Mouse (Mus musculus) hindbrain, postnatal 0 days (tissue): ENCODE measurements at regions not wholly inside any gene's neighbourhood (a gene's known extent, or its start where the extent isn't known, plus 50 kb on each side); places are given as distances from the start of the nearest gene placed in this dataset.

Experiments used
- ATAC-seq: fragments of 200-750 bp; cut with Nextera tagmentation; 2 replicates; pipeline ENCODE4 v1.8.0; 2017; ENCODE audit warnings: mild to moderate bottlenecking, moderate TSS enrichment, moderate library complexity
- DNase-seq: peaks from one replicate; pipeline ENCODE4 v3.0.0-alpha.2; 2015; ENCODE audit warnings: low spot score
- H3K27ac ChIP-seq: fragments of 300-500 bp; sonication (generic); 2 replicates; pipeline ENCODE4 v1.5.1; 2014; ENCODE audit warnings: mild to moderate bottlenecking
- H3K27me3 ChIP-seq: fragments of 300-500 bp; sonication (generic); 2 replicates; pipeline ENCODE4 v1.6.1; 2014; ENCODE audit warnings: low read length, mixed read lengths; ENCODE audit not compliant: insufficient read depth
- H3K36me3 ChIP-seq: fragments of 300-500 bp; sonication (generic); 2 replicates; pipeline ENCODE4 v1.6.1; 2014; ENCODE audit warnings: low read length, mixed read lengths; ENCODE audit not compliant: insufficient read depth
- H3K4me1 ChIP-seq: fragments of 300-500 bp; sonication (generic); 2 replicates; pipeline ENCODE4 v1.6.1; 2014; ENCODE audit warnings: antibody characterized with exemption, low read length, mixed read lengths; ENCODE audit not compliant: insufficient read depth
- H3K4me2 ChIP-seq: fragments of 300-500 bp; sonication (generic); 2 replicates; pipeline ENCODE4 v1.6.1; 2014; ENCODE audit warnings: low read depth, mild to moderate bottlenecking, low read length, moderate library complexity, mixed read lengths
- H3K4me3 ChIP-seq: fragments of 300-500 bp; sonication (generic); 2 replicates; pipeline ENCODE4 v1.5.1; 2014; ENCODE audit warnings: low read length
- H3K9ac ChIP-seq: fragments of 300-500 bp; sonication (generic); replicated peaks from 2 replicates; pipeline ENCODE4 v1.6.1; 2014; ENCODE audit warnings: mild to moderate bottlenecking, low read length, moderate library complexity, mixed read lengths
- H3K9me3 ChIP-seq: fragments of 300-500 bp; sonication (generic); 2 replicates; pipeline ENCODE4 v1.6.1; 2016; ENCODE audit warnings: low read length, mixed read lengths
- CTCF ChIP-seq: IDR thresholded peaks from 2 replicates; pipeline ENCODE4 v1.5.1; 2016; ENCODE audit warnings: antibody characterized with exemption, control low read depth, low read depth
- WGBS: fragments of 180-500 bp; shearing (Covaris S2); extraction: QIAGEN DNeasy Blood & Tissue Kit; methylation state at CpG from one replicate; pipeline ENCODE4 v1.1.7; 2014; 5-methylcytosine and 5-hydroxymethylcytosine counted together

GRCm38 (mm10) chr3:143659421-143659978, 545.5 kb downstream of the Lmo4 start:
- Histone ChIP-seq H3K4me1 (no peaks in the 10 kb centered on the region), H3K9me3 (no peaks in the 10 kb centered on the region), H3K4me2 (no peak overlapping the region), H3K27ac (no peak overlapping the region), H3K9ac (no peak overlapping the region), H3K36me3 (no peaks in the 10 kb centered on the region), H3K27me3 (no peaks in the 10 kb centered on the region), H3K4me3 (no peak overlapping the region)
- WGBS = 86% methylated on average over 8 of the region's 8 CpGs
- DNase-seq (no peak), ATAC-seq (no peak)
- TF ChIP-seq CTCF = no peak

- WGBS = 93% methylated on average over 2 of the region's 2 CpGs
Measured at GRCm38 (mm10) chr3:143647237-143647636, 557.8 kb downstream of the Lmo4 start.

GRCm38 (mm10) chr3:143646836-143647235, 558.2 kb downstream of the Lmo4 start:
- DNase-seq (no peak), ATAC-seq (no peak)
- Histone ChIP-seq H3K4me2 (no peak overlapping the region), H3K27me3 (no peaks in the 10 kb centered on the region), H3K27ac (no peak overlapping the region), H3K9me3 (no peaks in the 10 kb centered on the region), H3K4me1 (no peaks in the 10 kb centered on the region), H3K4me3 (no peak overlapping the region), H3K9ac (no peak overlapping the region), H3K36me3 (no peaks in the 10 kb centered on the region)
- no peak for TF ChIP-seq CTCF
- WGBS = 69% methylated on average over 7 of the region's 7 CpGs

More at GRCm38 (mm10) chr3:143647237-143647636, 557.8 kb downstream of the Lmo4 start:
- no peak overlapping the region for H3K9ac ChIP-seq
- no peaks in the 10 kb centered on the region for H3K36me3 ChIP-seq
- DNase-seq (no peak), ATAC-seq (no peak)
- no peak for TF ChIP-seq CTCF
- no peak overlapping the region for H3K27ac ChIP-seq
- no peaks in the 10 kb centered on the region for H3K4me1 ChIP-seq
- H3K4me3 ChIP-seq = no peak overlapping the region
- H3K9me3 ChIP-seq = no peaks in the 10 kb centered on the region
- no peaks in the 10 kb centered on the region for H3K27me3 ChIP-seq
- H3K4me2 ChIP-seq = no peak overlapping the region

- ATAC-seq (no peak), DNase-seq (no peak)
- no peak overlapping the region for H3K4me2 ChIP-seq
- WGBS = 73% methylated on average over 2 of the region's 2 CpGs
- no peaks in the 10 kb centered on the region for H3K4me1 ChIP-seq
- H3K36me3 ChIP-seq = no peaks in the 10 kb centered on the region
- H3K27me3 ChIP-seq = no peaks in the 10 kb centered on the region
- no peak overlapping the region for H3K4me3 ChIP-seq
- no peaks in the 10 kb centered on the region for H3K9me3 ChIP-seq
- TF ChIP-seq CTCF = no peak
- H3K9ac ChIP-seq = no peak overlapping the region
- H3K27ac ChIP-seq = no peak overlapping the region
Measured at GRCm38 (mm10) chr3:143633036-143633435, 572.0 kb downstream of the Lmo4 start.

GRCm38 (mm10) chr3:143631183-143631582, 573.8 kb downstream of the Lmo4 start:
- Histone ChIP-seq H3K9ac (no peak overlapping the region), H3K27me3 (no peaks in the 10 kb centered on the region), H3K4me3 (no peak overlapping the region), H3K4me1 (no peaks in the 10 kb centered on the region), H3K27ac (no peak overlapping the region), H3K4me2 (no peak overlapping the region), H3K9me3 (no peaks in the 10 kb centered on the region), H3K36me3 (no peaks in the 10 kb centered on the region)
- DNase-seq (no peak), ATAC-seq (no peak)
- TF ChIP-seq CTCF = no peak
- 63% methylated on average over 10 of the region's 10 CpGs for WGBS

- WGBS = 95% methylated on average over 3 of the region's 3 CpGs
- Histone ChIP-seq H3K27ac (no peak overlapping the region), H3K9ac (no peak overlapping the region), H3K9me3 (no peaks in the 10 kb centered on the region), H3K4me1 (no peaks in the 10 kb centered on the region), H3K27me3 (no peaks in the 10 kb centered on the region), H3K36me3 (no peaks in the 10 kb centered on the region), H3K4me3 (no peak overlapping the region), H3K4me2 (no peak overlapping the region)
- ATAC-seq (no peak), DNase-seq (no peak)
- no peak for TF ChIP-seq CTCF
Measured at GRCm38 (mm10) chr3:143624906-143625305, 580.1 kb downstream of the Lmo4 start.

- 89% methylated on average over 3 of the region's 3 CpGs for WGBS
- H3K9me3 ChIP-seq = no peaks in the 10 kb centered on the region
Measured at GRCm38 (mm10) chr3:143622275-143622674, 582.7 kb downstream of the Lmo4 start.

More at GRCm38 (mm10) chr3:143622275-143622674, 582.7 kb downstream of the Lmo4 start:
- DNase-seq (no peak), ATAC-seq (no peak)
- Histone ChIP-seq H3K4me3 (no peak overlapping the region), H3K27me3 (no peaks in the 10 kb centered on the region), H3K9ac (no peak overlapping the region), H3K4me2 (no peak overlapping the region), H3K4me1 (no peaks in the 10 kb centered on the region), H3K36me3 (no peaks in the 10 kb centered on the region), H3K27ac (no peak overlapping the region)
- TF ChIP-seq CTCF = no peak
